Mouse (Mus musculus) olfactory bulb, adult 2 months (tissue): ENCODE measurements around the gene Raly.

Experiments used
- CTCF ChIP-seq: fragments of 200-500 bp; IDR thresholded peaks from 2 replicates; pipeline ENCODE4 v1.5.1; 2012; ENCODE audit warnings: low read depth, mild to moderate bottlenecking, low read length, moderate library complexity; ENCODE audit not compliant: insufficient read depth
- POLR2A ChIP-seq: fragments of 200-500 bp; IDR thresholded peaks from 2 replicates; pipeline ENCODE4 v1.6.1; 2012; ENCODE audit warnings: mild to moderate bottlenecking, low read depth, low read length, moderate library complexity; ENCODE audit not compliant: insufficient read depth

GRCm38 (mm10) chr2:154869954-154870641 lies 79.2 kb downstream of the Raly start:
- TF ChIP-seq CTCF (no peak), POLR2A (no peak)
